Mouse (Mus musculus) C2C12 (cell line): ENCODE results near the gene Dock4. TPM values are rescaled to one million over a fixed set of nuclear protein-coding genes. Genes with fewer than 3 reads are reported as not detected.

ENCODE experiments used
- H3K27me3 ChIP-seq: one replicate; pipeline ENCODE4 v1.6.1; 2011; ENCODE audit not compliant: control insufficient read depth, insufficient read depth, insufficient read length
- H3K36me3 ChIP-seq: one replicate; pipeline ENCODE4 v1.6.1; 2011; ENCODE audit not compliant: control insufficient read depth, insufficient read depth
- H3K4me3 ChIP-seq: one replicate; pipeline ENCODE4 v1.5.1; 2011; ENCODE audit warnings: mild to moderate bottlenecking, control low read depth; ENCODE audit not compliant: poor library complexity, insufficient read depth, severe bottlenecking
- H3K79me2 ChIP-seq: one replicate; pipeline ENCODE4 v1.6.1; 2011; ENCODE audit not compliant: control insufficient read depth, insufficient read depth
- H3K79me3 ChIP-seq: one replicate; pipeline ENCODE4 v1.6.1; 2011; ENCODE audit warnings: low read depth, control low read depth
- H3ac ChIP-seq: one replicate; pipeline ENCODE3; 2011; ENCODE audit warnings: low read depth; ENCODE audit not compliant: control insufficient read depth, insufficient read length
- CEBPB ChIP-seq: IDR thresholded peaks from one replicate; pipeline ENCODE4 v1.6.1; 2011; ENCODE audit warnings: low read depth, mild to moderate bottlenecking, control low read depth, moderate library complexity
- CTCF ChIP-seq: IDR thresholded peaks from one replicate; pipeline ENCODE4 v1.5.1; 2011; ENCODE audit not compliant: control insufficient read depth, insufficient read depth, insufficient read length
- FOSL1 ChIP-seq: IDR thresholded peaks from one replicate; pipeline ENCODE4 v1.8.0; 2011; ENCODE audit warnings: mild to moderate bottlenecking, low read length; ENCODE audit not compliant: poor library complexity, insufficient read depth, severe bottlenecking
- MAX ChIP-seq: IDR thresholded peaks from one replicate; pipeline ENCODE4 v1.6.1; 2011; ENCODE audit warnings: mild to moderate bottlenecking, control low read depth
- MYOD1 ChIP-seq: IDR thresholded peaks from one replicate; pipeline ENCODE4 v1.6.1; 2011; ENCODE audit warnings: low read depth; ENCODE audit not compliant: control insufficient read depth, insufficient read length
- MYOG ChIP-seq: IDR thresholded peaks from one replicate; pipeline ENCODE4 v1.6.1; 2011; ENCODE audit not compliant: control insufficient read depth, insufficient read length; ENCODE audit errors: extremely low read depth
- USF1 ChIP-seq: IDR thresholded peaks from one replicate; pipeline ENCODE4 v1.6.1; 2011; ENCODE audit warnings: low read depth, mild to moderate bottlenecking, control low read depth, moderate library complexity
- polyA plus RNA-seq: library from polyadenylated mRNA; unstranded; fragments of >200 nt; fragmentation: generic; extraction: Trizol; gene quantifications from one replicate; pipeline ENCODE4 v1.2.1, GENCODE M21; 2012; ENCODE audit warnings: missing spikeins

Dock4 gene
- polyA plus RNA-seq, 1 experiment: 0.80 TPM

DNA sequence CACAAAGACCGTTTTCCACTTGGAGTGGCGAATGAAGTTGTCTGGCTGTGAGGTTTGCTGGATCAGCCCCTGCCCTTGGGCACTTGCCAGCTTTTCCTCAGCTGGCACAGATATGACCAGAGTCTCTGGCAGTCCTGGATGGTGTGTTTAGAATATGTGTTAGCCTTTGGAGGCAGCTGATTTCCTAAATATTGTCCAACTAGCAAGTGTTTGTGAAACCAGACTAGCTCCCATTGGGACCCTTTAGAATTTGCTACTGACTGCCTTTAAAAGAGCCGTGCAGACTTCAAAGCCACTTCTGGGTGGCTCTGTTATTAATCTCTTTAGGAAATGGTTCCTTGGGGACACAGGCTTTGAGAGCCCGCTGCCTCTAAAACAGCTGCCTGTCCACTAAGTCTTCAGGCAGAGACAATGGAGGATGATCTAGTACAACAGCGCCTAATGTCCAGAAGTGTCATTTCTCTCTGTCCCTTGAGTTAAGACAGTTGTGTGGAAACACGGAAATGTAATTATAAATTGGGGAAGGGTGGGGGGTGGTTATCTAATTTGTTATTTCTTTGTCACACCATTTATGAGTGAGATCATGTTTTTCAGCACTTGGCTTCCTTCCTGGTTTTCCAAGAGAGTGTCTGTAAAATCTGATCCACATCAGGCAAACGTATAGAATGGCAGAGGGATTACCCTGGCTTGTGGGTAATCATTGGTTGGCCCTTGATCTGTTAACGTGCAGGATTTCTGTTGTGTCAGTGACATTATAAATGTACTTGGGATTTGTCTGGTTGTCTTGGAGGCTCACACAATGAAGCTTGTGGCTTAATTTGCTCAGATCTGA, 32.1 kb downstream of the Dock4 start:
- no peak overlapping the region for H3K4me3 ChIP-seq
- H3K27me3 ChIP-seq: no peaks in the 10 kb centered on the region
- no peaks in the 10 kb centered on the region for H3K79me2 ChIP-seq
- no peaks in the 10 kb centered on the region for H3K79me3 ChIP-seq
- H3K36me3 ChIP-seq: no peaks in the 10 kb centered on the region
- no peak for TF ChIP-seq FOSL1
- TF ChIP-seq MYOD1: no peak
- no peak for TF ChIP-seq MAX
- no peak for TF ChIP-seq CEBPB
- no peak for TF ChIP-seq MYOG
- no peak for TF ChIP-seq USF1
- no peak overlapping the region for H3ac ChIP-seq

- TF ChIP-seq CTCF: no peak
- no peak for TF ChIP-seq CEBPB
- TF ChIP-seq FOSL1: no peak
- no peak for TF ChIP-seq MYOD1
- no peak for TF ChIP-seq MAX
- TF ChIP-seq MYOG: no peak
- no peak for TF ChIP-seq USF1
- no peaks in the 10 kb centered on the region for H3K27me3 ChIP-seq
- no peak overlapping the region for H3K4me3 ChIP-seq
- no peaks in the 10 kb centered on the region for H3K79me3 ChIP-seq
- H3K36me3 ChIP-seq: no peaks in the 10 kb centered on the region
- no peak overlapping the region for H3ac ChIP-seq
- no peaks in the 10 kb centered on the region for H3K79me2 ChIP-seq
Measured at GRCm38 (mm10) chr12:40484224-40484623, 38.5 kb downstream of the Dock4 start.

DNA sequence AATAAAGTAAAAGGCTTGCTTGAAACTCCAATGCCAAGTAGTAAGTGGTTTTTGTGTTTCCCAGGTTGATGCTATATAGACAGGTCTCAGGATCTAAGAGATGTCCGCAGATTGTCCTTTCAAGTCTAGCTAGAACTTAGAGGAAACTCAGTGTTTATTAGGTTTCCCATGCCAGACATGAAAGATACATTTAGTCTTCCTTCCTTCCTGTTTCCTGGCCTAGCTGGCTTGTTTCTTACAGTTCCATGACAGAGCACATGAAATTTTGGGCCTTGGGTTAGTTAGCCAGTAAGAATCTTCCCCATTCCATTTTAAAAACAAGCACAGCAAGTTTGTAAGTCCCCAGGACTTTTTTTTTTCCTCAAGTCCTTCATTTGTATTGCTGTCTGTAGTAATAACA, 39.5 kb downstream of the Dock4 start:
- no peak overlapping the region for H3K4me3 ChIP-seq
- TF ChIP-seq FOSL1 (no peak), MAX (no peak), MYOD1 (no peak), CTCF (no peak), MYOG (no peak), USF1 (no peak), CEBPB (no peak)
- H3K79me3 ChIP-seq: no peaks in the 10 kb centered on the region

GRCm38 (mm10) chr12:40486047-40486837, 40.5 kb downstream of the Dock4 start:
- TF ChIP-seq MYOG (no peak), MAX (no peak), MYOD1 (no peak), CTCF (no peak), USF1 (no peak), CEBPB (no peak), FOSL1 (no peak)
- H3K36me3 ChIP-seq: no peaks in the 10 kb centered on the region
- no peak overlapping the region for H3K4me3 ChIP-seq
- no peaks in the 10 kb centered on the region for H3K79me3 ChIP-seq
- no peaks in the 10 kb centered on the region for H3K27me3 ChIP-seq
- no peak overlapping the region for H3ac ChIP-seq
- no peaks in the 10 kb centered on the region for H3K79me2 ChIP-seq

More for the DNA sequence above, 39.5 kb downstream of the Dock4 start:
- no peaks in the 10 kb centered on the region for H3K79me2 ChIP-seq
- no peaks in the 10 kb centered on the region for H3K36me3 ChIP-seq
- H3K27me3 ChIP-seq: no peaks in the 10 kb centered on the region
- no peak overlapping the region for H3ac ChIP-seq

- H3K4me3 ChIP-seq: no peak overlapping the region
- no peaks in the 10 kb centered on the region for H3K27me3 ChIP-seq
- TF ChIP-seq MYOG (no peak), CTCF (no peak), MAX (no peak), MYOD1 (no peak), CEBPB (no peak), USF1 (no peak), FOSL1 (no peak)
- H3K79me3 ChIP-seq: no peaks in the 10 kb centered on the region
- no peaks in the 10 kb centered on the region for H3K36me3 ChIP-seq
- H3ac ChIP-seq: no peak overlapping the region
- no peaks in the 10 kb centered on the region for H3K79me2 ChIP-seq
Measured at GRCm38 (mm10) chr12:40496387-40496786, 50.6 kb downstream of the Dock4 start.
